Mouse (Mus musculus) E14TG2a.4 (cell line): Measurements from ENCODE around the gene Chic2.

Experiments used
- H3K27me3 ChIP-seq: 2 replicates; pipeline ENCODE4 v1.6.1; 2014; ENCODE audit warnings: low read length, control low read depth; ENCODE audit not compliant: insufficient read depth
- H3K36me3 ChIP-seq: 2 replicates; pipeline ENCODE4 v1.6.1; 2014; ENCODE audit warnings: low read length, control low read depth; ENCODE audit not compliant: insufficient read depth
- H3K4me1 ChIP-seq: replicated peaks from 2 replicates; pipeline ENCODE4 v1.6.1; 2014; ENCODE audit warnings: low read depth, low read length, control low read depth
- H3K4me3 ChIP-seq: replicated peaks from 2 replicates; pipeline ENCODE4 v1.5.1; 2014; ENCODE audit warnings: mild to moderate bottlenecking, low read length
- H3K9me3 ChIP-seq: 2 replicates; pipeline ENCODE4 v1.6.1; 2014; ENCODE audit warnings: low read length, control low read depth
- CTCF ChIP-seq: conservative IDR thresholded peaks from 2 replicates; pipeline ENCODE4 v1.5.1; 2014; ENCODE audit warnings: low read length
- NANOG ChIP-seq: IDR thresholded peaks from 2 replicates; pipeline ENCODE4 v1.6.1; 2014; ENCODE audit warnings: borderline replicate concordance, low read length, mixed read lengths
- POU5F1 ChIP-seq: IDR thresholded peaks from 2 replicates; pipeline ENCODE4 v1.6.1; 2014; ENCODE audit warnings: low read length, borderline replicate concordance

Chic2 gene

GRCm38 (mm10) chr5:75072532-75072931 is 28.0 kb upstream of the Chic2 start:
- Histone ChIP-seq H3K27me3 (peaks cover 95% of the 10 kb centered on the region), H3K9me3 (no peaks in the 10 kb centered on the region), H3K36me3 (no peaks in the 10 kb centered on the region), H3K4me3 (no peak overlapping the region), H3K4me1 (peaks cover 67% of the 10 kb centered on the region)
- TF ChIP-seq CTCF (no peak), NANOG (no peak), POU5F1 (no peak)

GRCm38 (mm10) chr5:75071951-75072350 is 27.4 kb upstream of the Chic2 start:
- H3K27me3 ChIP-seq = peaks cover 93% of the 10 kb centered on the region
- peaks cover 68% of the 10 kb centered on the region for H3K4me1 ChIP-seq
- TF ChIP-seq POU5F1 (no peak), CTCF (no peak), NANOG (no peak)
- no peak overlapping the region for H3K4me3 ChIP-seq
- no peaks in the 10 kb centered on the region for H3K36me3 ChIP-seq
- no peaks in the 10 kb centered on the region for H3K9me3 ChIP-seq

GRCm38 (mm10) chr5:75070656-75071375 is 26.2 kb upstream of the Chic2 start:
- Histone ChIP-seq H3K27me3 (peaks cover 86% of the 10 kb centered on the region), H3K4me1 (peaks cover 68% of the 10 kb centered on the region), H3K9me3 (no peaks in the 10 kb centered on the region), H3K4me3 (peak overlapping the region; percentile 61), H3K36me3 (no peaks in the 10 kb centered on the region)
- no peak for TF ChIP-seq CTCF

- H3K27me3 ChIP-seq = peaks cover 84% of the 10 kb centered on the region
- no peaks in the 10 kb centered on the region for H3K36me3 ChIP-seq
- H3K4me3 ChIP-seq = peak overlapping the region; percentile 61
- H3K9me3 ChIP-seq = peaks cover 3% of the 10 kb centered on the region; the same call in 1 of the 2 replicates
- TF ChIP-seq CTCF (no peak), NANOG (no peak), POU5F1 (no peak)
- H3K4me1 ChIP-seq = peaks cover 62% of the 10 kb centered on the region
Observed at GRCm38 (mm10) chr5:75070132-75070531, 25.6 kb upstream of the Chic2 start.

GRCm38 (mm10) chr5:75067125-75067756 is 22.7 kb upstream of the Chic2 start:
- peaks cover 64% of the 10 kb centered on the region for H3K27me3 ChIP-seq
- H3K9me3 ChIP-seq = peaks cover 12% of the 10 kb centered on the region
- peak overlapping the region; percentile 77 for H3K4me3 ChIP-seq
- no peaks in the 10 kb centered on the region for H3K36me3 ChIP-seq
- TF ChIP-seq NANOG (no peak), POU5F1 (no peak), CTCF (no peak)
- H3K4me1 ChIP-seq = peaks cover 51% of the 10 kb centered on the region

GRCm38 (mm10) chr5:75066715-75067114 is 22.1 kb upstream of the Chic2 start:
- peaks cover 12% of the 10 kb centered on the region for H3K9me3 ChIP-seq
- no peak for TF ChIP-seq CTCF
- no peak for TF ChIP-seq NANOG
- TF ChIP-seq POU5F1 = no peak
- H3K27me3 ChIP-seq = peaks cover 59% of the 10 kb centered on the region
- peaks cover 46% of the 10 kb centered on the region for H3K4me1 ChIP-seq
- H3K4me3 ChIP-seq = peak overlapping the region; percentile 77
- no peaks in the 10 kb centered on the region for H3K36me3 ChIP-seq

GRCm38 (mm10) chr5:75063177-75063576 is 18.6 kb upstream of the Chic2 start:
- Histone ChIP-seq H3K36me3 (no peaks in the 10 kb centered on the region), H3K4me3 (no peak overlapping the region), H3K9me3 (peaks cover 12% of the 10 kb centered on the region), H3K27me3 (peaks cover 28% of the 10 kb centered on the region), H3K4me1 (peaks cover 18% of the 10 kb centered on the region)
- no peak for TF ChIP-seq POU5F1
- no peak for TF ChIP-seq NANOG
- TF ChIP-seq CTCF = no peak

GRCm38 (mm10) chr5:75051109-75051508 is 6.5 kb upstream of the Chic2 start:
- H3K4me3 ChIP-seq = no peak overlapping the region
- no peaks in the 10 kb centered on the region for H3K36me3 ChIP-seq
- no peaks in the 10 kb centered on the region for H3K9me3 ChIP-seq
- no peak for TF ChIP-seq NANOG
- TF ChIP-seq POU5F1 = no peak
- TF ChIP-seq CTCF = no peak
- peaks cover 12% of the 10 kb centered on the region for H3K4me1 ChIP-seq
- H3K27me3 ChIP-seq = peaks cover 25% of the 10 kb centered on the region

- TF ChIP-seq NANOG (no peak), CTCF (no peak), POU5F1 (no peak)
- Histone ChIP-seq H3K36me3 (no peaks in the 10 kb centered on the region), H3K4me3 (no peak overlapping the region), H3K27me3 (peaks cover 23% of the 10 kb centered on the region), H3K4me1 (peaks cover 34% of the 10 kb centered on the region), H3K9me3 (no peaks in the 10 kb centered on the region)
Observed at GRCm38 (mm10) chr5:75046681-75047321, 2.2 kb upstream of the Chic2 start.
